Mouse (Mus musculus): ENCODE data around the gene Gm21994.
"Not testable (repeated sequence)": the region's sequence is repeated elsewhere in the genome, so short reads cannot be mapped to it uniquely, and the experiment has no call there.

Gm21994 gene

DNA sequence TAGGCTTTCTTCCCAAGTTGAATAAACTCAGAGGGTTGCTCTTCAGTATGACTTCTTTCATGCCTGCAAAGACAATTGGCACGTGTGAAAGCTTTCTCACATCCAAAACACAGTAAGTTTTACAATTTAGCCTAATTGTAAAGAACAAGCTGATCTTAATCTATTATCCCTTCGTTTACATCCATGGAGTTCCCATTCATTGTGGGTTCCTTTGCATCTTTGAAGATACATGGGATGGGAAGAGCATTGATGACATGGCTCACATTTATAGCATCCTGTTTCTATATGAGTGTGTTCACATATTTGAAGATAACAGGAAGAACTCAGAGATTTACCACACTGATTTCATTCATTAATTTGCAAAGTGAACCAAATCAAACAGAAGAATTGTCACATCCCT, at the start of gene Gm21994:
Gene Gm21994 (minus strand): TSS at position 101 of the 400 bp plus-strand sequence.
- in situ Hi-C loops (cut with MboI, MseI) = not testable (repeated sequence)

- in situ Hi-C loops (cut with MboI, MseI) = no loop called here
Observed at GRCm38 (mm10) chr2:150299096-150299495, 43.7 kb upstream of the Gm21994 start.

- in situ Hi-C loops (cut with MboI, MseI) = no loop called here
Observed at GRCm38 (mm10) chr2:150293669-150294068, 38.3 kb upstream of the Gm21994 start.

DNA sequence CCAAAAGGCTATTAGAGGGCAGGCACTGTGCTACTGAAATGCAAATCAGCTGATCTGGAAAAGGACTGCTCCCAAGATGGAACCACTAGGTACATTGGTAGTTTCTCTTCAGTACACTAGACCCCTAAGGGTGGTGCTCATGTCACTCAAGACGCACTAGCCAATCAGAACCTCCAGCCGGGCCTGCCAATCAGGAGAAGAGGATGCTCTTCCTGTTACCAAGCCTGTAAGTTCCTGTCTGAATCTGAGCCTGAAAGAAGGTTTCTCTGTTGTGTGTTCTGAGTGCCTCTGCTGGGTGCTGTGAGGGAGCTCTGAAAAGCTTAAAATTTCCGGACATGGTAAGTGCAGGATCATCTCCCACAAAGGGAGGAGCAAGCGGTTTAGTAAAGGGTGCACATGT, 1.9 kb upstream of the Gm21994 start, which contains the start of gene Gm14124:
Gene Gm14124 (plus strand): TSS at position 227 of the 400 bp plus-strand sequence.
- in situ Hi-C loops (cut with MboI, MseI) = not testable (repeated sequence)

DNA sequence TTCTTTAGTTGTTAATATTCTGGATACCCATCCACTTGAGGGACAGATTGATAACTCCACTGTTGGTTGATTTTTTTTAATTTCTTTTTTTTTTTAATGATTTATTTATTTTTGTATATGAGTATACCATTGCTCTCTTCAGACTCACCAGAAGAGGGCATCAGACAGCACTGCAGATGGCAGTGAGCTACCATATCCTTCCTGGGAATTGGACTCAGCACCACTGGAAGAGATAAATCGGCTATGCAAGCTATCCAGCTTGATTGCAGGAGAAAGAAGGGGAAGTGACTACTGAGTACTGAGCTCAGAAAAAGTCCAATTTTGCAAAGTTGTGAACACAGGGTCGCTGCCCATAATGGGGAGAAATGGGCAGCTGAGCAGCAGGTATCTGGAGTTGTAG, 1.5 kb upstream of the Gm21994 start:
- in situ Hi-C loops (cut with MboI, MseI) = not testable (repeated sequence)

GRCm38 (mm10) chr2:150243211-150243610, 12.2 kb downstream of the Gm21994 start:
- in situ Hi-C loops (cut with MboI, MseI) = no loop called here

- in situ Hi-C loops (cut with MboI, MseI) = loop anchor here (5.0 kb wide), 1 partner anchor 214 kb away; no protein-coding TSS in a partner anchor
Observed at GRCm38 (mm10) chr2:150223263-150223662, 32.1 kb downstream of the Gm21994 start.

- in situ Hi-C loops (cut with MboI, MseI) = not testable (repeated sequence)
Observed at GRCm38 (mm10) chr2:150218363-150218725, 37.0 kb downstream of the Gm21994 start.

DNA sequence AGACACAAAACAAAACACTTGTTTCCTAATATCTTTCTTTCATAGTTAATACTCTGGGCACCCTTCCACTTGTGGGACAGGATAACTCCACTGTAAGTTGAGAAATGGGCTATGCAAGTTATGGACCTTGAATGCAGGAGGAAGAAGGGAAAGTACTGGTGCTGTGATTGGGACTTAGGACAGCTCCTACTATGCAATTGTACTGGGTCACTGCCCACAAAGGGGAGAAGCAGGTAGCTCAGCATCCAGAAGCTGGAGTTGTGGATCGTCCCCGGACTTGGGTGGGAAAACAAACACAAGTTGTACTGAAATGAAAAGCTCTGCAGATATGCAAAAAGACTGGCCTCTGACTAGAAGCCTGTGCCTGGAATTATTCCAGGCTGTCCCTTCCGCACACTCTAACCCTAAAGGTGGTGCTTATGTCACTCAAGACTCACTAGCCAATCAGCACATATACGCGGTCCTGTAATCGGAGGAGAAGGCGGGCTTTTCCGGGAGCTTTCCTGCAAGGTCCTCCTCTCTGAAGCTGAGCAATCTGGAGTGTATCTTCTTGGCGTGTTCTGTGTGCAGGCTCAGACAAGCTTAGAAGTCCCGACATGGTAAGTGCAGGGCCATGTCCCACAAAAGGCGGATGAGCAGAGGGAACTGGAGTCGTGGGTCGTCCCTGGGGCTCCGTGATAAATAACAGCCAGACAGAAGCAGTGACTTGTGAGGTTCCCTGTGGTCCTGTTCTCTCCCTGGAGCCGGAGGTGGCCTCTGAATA, 37.6 kb downstream of the Gm21994 start, which contains the start of gene Zfp937:
Gene Zfp937 (plus strand): TSS at position 474 of the 763 bp plus-strand sequence.
- in situ Hi-C loops (cut with MboI, MseI) = not testable (repeated sequence)

All from regulatory T cell (primary cell).